Mouse (Mus musculus): ENCODE data around the gene Gm28308. TPM values are rescaled to one million over a fixed set of nuclear protein-coding genes. Genes with fewer than 3 reads are reported as not detected.

Gm28308 gene
- total and polyA plus RNA-seq, 3 experiments = not detected

- no peak for DNase-seq (ENCODE audit: extremely low read depth)
- Histone ChIP-seq H3K27ac (ENCODE audit: insufficient read depth, low read depth) (no peak overlapping the region), H3K9me3 (replicated peaks; ENCODE audit: low read length) (no peaks in the 10 kb centered on the region), H3K27me3 (replicated peaks) (no peaks in the 10 kb centered on the region), H3K36me3 (replicated peaks in 1 of 2; ENCODE audit: control insufficient read depth in 1 of 2, insufficient read depth in 1 of 2, low read length in 1 of 2) (peaks cover 0 to 13% of the 10 kb centered on the region in 2 experiments), H3K79me2 (replicated peaks; ENCODE audit: control insufficient read depth, extremely low read depth, insufficient read depth, poor library complexity, severe bottlenecking) (peaks cover 7% of the 10 kb centered on the region; the same call in 1 of the 2 replicates), H3K9ac (ENCODE audit: insufficient read depth, low read depth) (no peak overlapping the region), H3K4me1 (ENCODE audit: control insufficient read depth in 1 of 2, insufficient read depth in 2 of 2) (peaks cover 2 to 17% of the 10 kb centered on the region in 2 experiments; a peak in 3 of 4 replicates), H3K4me3 (replicated peaks in 1 of 3; ENCODE audit: low read depth in 2 of 3, low read length in 2 of 3, poor library complexity in 1 of 3) (no peak overlapping the region), H3K4me2 (ENCODE audit: insufficient read depth, low read depth, poor library complexity, severe bottlenecking) (no peak overlapping the region)
- TF ChIP-seq RCOR1 (conservative IDR thresholded peaks at IDR 0.05; ENCODE audit: low read depth, low read length) (no peak), ZC3H11A (IDR thresholded peaks at IDR 0.05; ENCODE audit: low read depth, low read length) (no peak), EP300 (IDR thresholded peaks at IDR 0.05; ENCODE audit: low read length) (no peak), POLR2AphosphoS2 (IDR thresholded peaks at IDR 0.05; ENCODE audit: low read depth, low read length) (no peak), JUN (IDR thresholded peaks at IDR 0.05; ENCODE audit: insufficient read depth, low read depth, low read length) (no peak), ZMIZ1 (IDR thresholded peaks at IDR 0.05; ENCODE audit: low read depth, low read length) (no peak), CTCF (conservative IDR thresholded peaks at IDR 0.05 in 1 of 2, IDR thresholded peaks at IDR 0.05 in 1 of 2; ENCODE audit: low read depth in 2 of 2, low read length in 2 of 2) (no peak), TCF12 (IDR thresholded peaks at IDR 0.05; ENCODE audit: low read depth, low read length) (no peak), ZKSCAN1 (IDR thresholded peaks at IDR 0.05; ENCODE audit: borderline replicate concordance, low read depth, low read length) (no peak), POLR2A (IDR thresholded peaks at IDR 0.05; ENCODE audit: low read depth, low read length) (no peak), CHD2 (IDR thresholded peaks at IDR 0.05; ENCODE audit: low read length) (no peak)
- dilution Hi-C loops (cut with MboI; ENCODE audit: extremely low pct_ligation_motif_present, extremely low pct_unique_long_range_greater_than_20kb, low sequenced_read_pairs) = no loop called here
- in situ Hi-C loops (cut with MboI; ENCODE audit: low pct_ligation_motif_present, low pct_unique_long_range_greater_than_20kb, low sequenced_read_pairs) = no loop called here
Observed at GRCm38 (mm10) chr6:52156551-52157200, 56.5 kb downstream of the Gm28308 start.

GRCm38 (mm10) chr6:52155471-52155870, 57.7 kb downstream of the Gm28308 start:
- in situ Hi-C loops (cut with MboI; ENCODE audit: low pct_ligation_motif_present, low pct_unique_long_range_greater_than_20kb, low sequenced_read_pairs) (no loop called here), dilution Hi-C loops (cut with MboI; ENCODE audit: extremely low pct_ligation_motif_present, extremely low pct_unique_long_range_greater_than_20kb, low sequenced_read_pairs) (no loop called here)
- Histone ChIP-seq H3K27ac (ENCODE audit: insufficient read depth, low read depth) (no peak overlapping the region), H3K36me3 (replicated peaks in 1 of 2; ENCODE audit: control insufficient read depth in 1 of 2, insufficient read depth in 1 of 2, low read length in 1 of 2) (peaks cover 0 to 10% of the 10 kb centered on the region in 2 experiments), H3K9ac (ENCODE audit: insufficient read depth, low read depth) (no peak overlapping the region), H3K4me2 (ENCODE audit: insufficient read depth, low read depth, poor library complexity, severe bottlenecking) (no peak overlapping the region), H3K9me3 (replicated peaks; ENCODE audit: low read length) (no peaks in the 10 kb centered on the region), H3K4me3 (replicated peaks in 1 of 3; ENCODE audit: low read depth in 2 of 3, low read length in 2 of 3, poor library complexity in 1 of 3) (no peak overlapping the region), H3K4me1 (ENCODE audit: control insufficient read depth in 1 of 2, insufficient read depth in 2 of 2) (peaks cover 4 to 8% of the 10 kb centered on the region in 2 experiments; a peak in 2 of 4 replicates), H3K79me2 (replicated peaks; ENCODE audit: control insufficient read depth, extremely low read depth, insufficient read depth, poor library complexity, severe bottlenecking) (peaks cover 7% of the 10 kb centered on the region; the same call in 1 of the 2 replicates), H3K27me3 (replicated peaks) (no peaks in the 10 kb centered on the region)
- no peak for DNase-seq (ENCODE audit: extremely low read depth)
- TF ChIP-seq JUND (conservative IDR thresholded peaks at IDR 0.05; ENCODE audit: low read depth, low read length) (no peak), MEF2A (IDR thresholded peaks at IDR 0.05; ENCODE audit: borderline replicate concordance, low read depth, low read length) (no peak), ZC3H11A (IDR thresholded peaks at IDR 0.05; ENCODE audit: low read depth, low read length) (no peak), PAX5 (IDR thresholded peaks at IDR 0.05; ENCODE audit: low read length) (no peak), GABPA (IDR thresholded peaks at IDR 0.05; ENCODE audit: insufficient replicate concordance, low read depth, low read length) (no peak), USF1 (IDR thresholded peaks at IDR 0.05; ENCODE audit: low read depth, low read length) (no peak)
